Mouse (Mus musculus) gastrocnemius, postnatal 25 days (tissue): Measurements from ENCODE around the gene Zfp664. TPM values are rescaled to one million over a fixed set of nuclear protein-coding genes. Genes with fewer than 3 reads are reported as not detected.

Experiments
- DNase-seq: peaks from one replicate; pipeline ENCODE4 v3.0.0; 2022
- total RNA-seq, 2 experiments: library from RNA; stranded (reverse); gene quantifications; 1 replicate in 1 of 2; 2 replicates in 1 of 2; pipeline ENCODE4 v1.2.3; 2021

Gene Zfp664
- total RNA-seq, 2 experiments from 2014 or later, result 18.2 to 19.0 TPM

DNA sequence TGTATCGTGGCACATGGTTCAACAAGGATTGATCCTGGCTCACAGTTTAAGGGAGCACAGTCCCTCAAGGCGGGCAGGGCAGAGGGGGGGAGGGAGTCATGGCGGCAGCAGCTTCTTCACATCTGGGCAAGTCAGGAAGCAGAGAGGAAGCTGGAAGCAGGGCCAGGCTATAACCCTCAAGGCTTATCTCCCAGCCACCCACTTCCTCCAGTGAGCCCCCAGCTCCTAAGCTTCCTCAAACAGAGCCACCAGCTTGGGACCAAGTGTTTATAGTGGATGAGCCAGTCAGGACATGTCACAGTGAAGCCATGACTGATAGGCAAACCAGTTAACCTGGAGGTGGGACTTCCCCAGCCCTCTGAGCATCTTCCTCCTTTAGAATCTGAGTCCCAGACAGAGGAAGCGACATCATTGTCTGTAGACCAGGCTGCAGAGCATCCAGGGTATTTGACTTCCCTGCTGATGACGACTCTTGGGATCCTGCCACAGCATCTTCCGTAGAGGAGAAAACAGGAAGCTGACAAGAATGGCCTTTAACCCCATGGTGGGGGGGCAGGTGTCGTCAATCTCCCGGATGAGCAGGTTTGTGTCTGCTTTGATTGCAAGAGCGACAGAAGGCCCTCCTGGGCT lies 67.0 kb downstream of the Zfp664 start:
- no peak for DNase-seq

- DNase-seq, result no peak
These were observed 67.6 kb downstream of the Zfp664 start for GRCm38 (mm10) chr5:124930055-124930439.

GRCm38 (mm10) chr5:124930603-124931002 lies 68.1 kb downstream of the Zfp664 start:
- DNase-seq, result no peak

DNA sequence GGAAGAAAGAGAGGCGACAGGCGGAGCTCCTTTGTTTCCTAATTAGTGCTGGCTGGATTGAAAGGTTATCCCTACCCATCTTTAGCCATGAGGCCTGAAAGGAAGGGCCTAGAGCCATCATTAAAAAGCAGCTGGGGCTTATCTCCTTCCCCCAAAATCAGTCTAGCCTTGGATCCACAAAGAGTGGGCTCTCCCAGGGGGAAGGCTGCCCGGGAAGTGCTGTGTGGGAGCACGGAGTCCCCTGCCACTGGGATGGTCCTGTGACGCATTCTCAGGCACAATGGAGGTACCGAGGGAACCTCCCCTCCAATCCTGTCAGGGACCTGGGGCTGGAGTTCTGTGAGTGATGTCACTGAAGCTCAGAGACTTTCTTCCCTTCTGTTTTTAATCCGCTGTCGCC lies 68.6 kb downstream of the Zfp664 start:
- no peak for DNase-seq

DNA sequence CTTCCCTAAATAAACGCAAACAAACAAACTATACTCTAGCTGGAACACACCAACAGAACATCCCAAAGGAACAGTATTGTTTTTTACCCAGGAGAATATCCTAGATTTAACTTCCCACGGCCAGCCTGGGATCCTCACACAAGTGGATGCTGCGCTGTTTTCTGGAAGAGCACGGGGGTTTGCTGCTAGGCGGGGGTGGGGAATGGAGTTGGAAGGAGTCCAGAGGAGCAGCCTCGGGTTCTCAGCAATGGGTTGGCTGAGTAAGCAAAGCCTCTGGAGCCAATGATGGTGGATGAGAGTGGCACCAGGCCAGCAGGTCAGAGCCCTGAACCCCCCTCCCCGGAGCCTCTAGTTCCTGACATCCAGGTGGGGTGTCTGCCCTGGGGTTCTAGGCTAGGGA lies 72.1 kb downstream of the Zfp664 start:
- DNase-seq, result no peak

- no peak for DNase-seq
These were observed 80.8 kb downstream of the Zfp664 start for GRCm38 (mm10) chr5:124943181-124943792.

GRCm38 (mm10) chr5:124943793-124944383 lies 81.4 kb downstream of the Zfp664 start:
- peak; percentile 46 for DNase-seq

- no peak for DNase-seq
These were observed 81.9 kb downstream of the Zfp664 start for GRCm38 (mm10) chr5:124944384-124944783.

DNA sequence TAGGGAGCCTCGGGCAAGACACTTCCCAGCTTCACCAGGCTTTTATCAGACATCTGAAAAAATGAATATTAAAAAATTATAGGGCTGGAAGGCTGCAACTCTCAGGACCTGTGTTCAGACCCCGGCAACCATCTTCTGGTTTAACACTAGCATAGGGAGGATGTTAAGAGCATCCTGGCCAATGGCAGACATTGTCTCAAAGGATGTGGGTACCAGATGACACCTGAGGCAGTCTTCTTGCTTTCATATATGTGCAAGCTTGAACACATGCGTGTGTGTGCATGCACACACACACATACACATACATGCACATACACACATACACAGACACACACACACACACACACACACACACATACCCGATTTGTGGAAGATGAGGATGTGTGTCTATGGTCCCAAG lies 82.6 kb downstream of the Zfp664 start:
- no peak for DNase-seq

DNA sequence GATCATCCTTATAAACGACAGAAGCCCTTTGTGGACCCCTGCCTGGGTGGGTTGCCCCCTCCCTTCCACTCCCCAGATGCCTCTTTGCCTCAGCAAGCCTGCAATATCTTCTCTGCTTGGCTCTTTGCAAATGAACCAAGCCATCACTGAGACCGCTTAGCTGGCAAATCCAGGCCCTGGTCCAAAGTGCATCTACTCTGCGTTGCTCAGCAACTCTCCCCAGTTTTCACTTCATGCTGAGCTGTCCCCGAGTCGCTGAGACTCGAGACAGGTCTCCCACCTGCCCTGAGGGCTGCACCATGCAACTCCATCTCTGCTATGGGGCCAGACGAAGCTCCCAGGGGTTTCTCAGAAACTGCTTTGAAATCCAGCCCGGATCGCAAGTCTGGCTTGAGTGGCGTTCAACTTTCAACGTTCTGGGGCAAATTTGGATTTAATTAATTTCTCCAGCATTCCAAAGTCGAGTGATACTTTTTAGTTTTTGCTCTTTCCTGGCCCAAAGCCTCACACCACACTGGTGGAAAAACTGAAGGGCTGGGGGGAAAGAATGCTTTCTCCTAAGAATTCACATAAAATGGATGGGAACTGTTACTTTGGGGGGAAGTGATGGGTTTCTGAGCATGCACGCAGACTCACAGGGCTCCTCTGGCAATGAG lies 88.3 kb downstream of the Zfp664 start:
- DNase-seq, result no peak

DNA sequence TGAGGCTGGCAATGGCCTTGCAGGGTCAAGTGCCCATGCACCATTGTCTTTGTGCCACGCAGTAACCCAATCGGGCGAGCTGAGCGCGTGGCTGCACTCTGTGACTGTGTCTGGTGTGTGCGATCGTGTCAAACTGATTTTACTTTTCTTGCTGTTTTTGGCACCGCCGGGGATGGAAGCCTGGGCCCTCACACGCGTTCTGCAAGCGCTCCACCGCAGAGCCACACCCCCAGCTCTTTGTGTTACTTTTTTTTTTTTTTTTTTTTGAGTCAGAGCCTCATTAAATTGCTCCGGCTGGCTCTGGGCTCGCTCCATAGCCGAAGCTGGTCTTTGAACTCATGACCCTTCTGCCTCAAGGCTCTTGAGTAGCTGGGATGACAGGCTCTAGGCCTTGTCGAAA lies 88.8 kb downstream of the Zfp664 start:
- no peak for DNase-seq

Other genes starting within 250 kb of the Zfp664 start
- gene Atp6v0a2, start 234.1 kb upstream of the Zfp664 start, total RNA-seq, result 10 to 100 TPM; 25.9 to 27.4 TPM
- gene Dnah10, start 137.6 kb upstream of the Zfp664 start, total RNA-seq, result under 1 TPM; 0.03 to 0.05 TPM
- gene Ccdc92, start 267 bp upstream of the Zfp664 start, total RNA-seq, result under 1 TPM; 0.26 to 0.40 TPM
- gene Rflna, start 140.5 kb downstream of the Zfp664 start, total RNA-seq, result under 1 TPM; 0.33 to 0.43 TPM